Mouse (Mus musculus) liver, embryonic 11.5 days (tissue): ENCODE results near the gene Bcr. TPM values are rescaled to one million over a fixed set of nuclear protein-coding genes. Genes with fewer than 3 reads are reported as not detected.

Experiments used
- ATAC-seq: fragments of 200-750 bp; cut with Nextera tagmentation; replicated peaks from 2 replicates; pipeline ENCODE4 v1.8.0; 2017; ENCODE audit warnings: moderate number of reproducible peaks, mild to moderate bottlenecking, moderate TSS enrichment, moderate library complexity; ENCODE audit not compliant: low FRiP score
- DNase-seq: peaks from one replicate; pipeline ENCODE4 v3.0.0-alpha.2; 2017; ENCODE audit warnings: low spot score
- H3K27ac ChIP-seq: fragments of 300-500 bp; sonication (generic); 2 replicates; pipeline ENCODE4 v1.5.1; 2014; ENCODE audit warnings: mild to moderate bottlenecking, low read depth, low read length, control low read depth
- H3K27me3 ChIP-seq: fragments of 300-500 bp; sonication (generic); replicated peaks from 2 replicates; pipeline ENCODE4 v1.6.1; 2014; ENCODE audit warnings: low read length, mixed read lengths; ENCODE audit not compliant: control insufficient read depth, insufficient read depth
- H3K36me3 ChIP-seq: fragments of 300-500 bp; sonication (generic); 2 replicates; pipeline ENCODE4 v1.6.1; 2014; ENCODE audit warnings: mild to moderate bottlenecking, low read length, moderate library complexity, mixed read lengths; ENCODE audit not compliant: control insufficient read depth, insufficient read depth
- H3K4me1 ChIP-seq: fragments of 300-500 bp; sonication (generic); replicated peaks from 2 replicates; pipeline ENCODE4 v1.6.1; 2014; ENCODE audit warnings: low read length, mixed read lengths; ENCODE audit not compliant: control insufficient read depth, insufficient read depth
- H3K4me2 ChIP-seq: fragments of 300-500 bp; sonication (generic); 2 replicates; pipeline ENCODE4 v1.6.1; 2014; ENCODE audit warnings: mild to moderate bottlenecking, control low read depth, moderate library complexity
- H3K4me3 ChIP-seq: fragments of 300-500 bp; sonication (generic); 2 replicates; pipeline ENCODE4 v1.5.1; 2014; ENCODE audit warnings: low read depth, low read length, control low read depth
- H3K9ac ChIP-seq: fragments of 300-500 bp; sonication (generic); 2 replicates; pipeline ENCODE4 v1.6.1; 2014; ENCODE audit warnings: low read depth, low read length, control low read depth
- H3K9me3 ChIP-seq: fragments of 300-500 bp; sonication (generic); 2 replicates; pipeline ENCODE4 v1.6.1; 2016; ENCODE audit warnings: low read length, inconsistent platforms, mixed read lengths; ENCODE audit not compliant: control insufficient read depth
- WGBS: fragments of 180-500 bp; shearing (Covaris S2); extraction: QIAGEN DNeasy Blood & Tissue Kit; methylation state at CpG from one replicate; pipeline ENCODE4 v1.1.7; 2014; 5-methylcytosine and 5-hydroxymethylcytosine counted together
- polyA plus RNA-seq: library from polyadenylated mRNA; unstranded; fragments of >200 nt; fragmentation: Nextera tagmentation; extraction: Ambion mirVana; gene quantifications from 2 replicates; pipeline ENCODE4 v1.2.1, GENCODE M21; 2014

Gene Bcr
- polyA plus RNA-seq, 1 experiment from 2014 or later: 6.8 TPM

GRCm38 (mm10) chr10:75059396-75059795 lies 996 bp upstream of the Bcr start:
- Histone ChIP-seq H3K36me3 (no peaks in the 10 kb centered on the region), H3K4me3 (0 out of 2 replicates have a peak overlapping the region, but pooled peaks have one; percentile 22), H3K9ac (no peak overlapping the region), H3K4me2 (peak overlapping the region; percentile 80), H3K27me3 (peaks cover 20% of the 10 kb centered on the region), H3K4me1 (peaks cover 44% of the 10 kb centered on the region), H3K9me3 (no peaks in the 10 kb centered on the region), H3K27ac (no peak overlapping the region; the same call in 1 of the 2 replicates)
- DNase-seq (no peak), ATAC-seq (peak; percentile 42; the same call in 1 of the 2 replicates)
- WGBS: under 1% methylated on average over 11 of the region's 11 CpGs

GRCm38 (mm10) chr10:75060843-75061235 lies 447 bp downstream of the Bcr start:
- ATAC-seq: no peak; the same call in 1 of the 2 replicates
- H3K9ac ChIP-seq: peak overlapping the region; percentile 68
- WGBS: under 1% methylated on average over 46 of the region's 48 CpGs
- no peak for DNase-seq
- peaks cover 20% of the 10 kb centered on the region for H3K27me3 ChIP-seq
- H3K4me1 ChIP-seq: peaks cover 38% of the 10 kb centered on the region
- H3K36me3 ChIP-seq: no peaks in the 10 kb centered on the region; the same call in 1 of the 2 replicates
- peak overlapping the region; percentile 80 for H3K4me2 ChIP-seq
- H3K27ac ChIP-seq: peak overlapping the region; percentile 74
- no peaks in the 10 kb centered on the region for H3K9me3 ChIP-seq
- H3K4me3 ChIP-seq: peak overlapping the region; percentile 83

GRCm38 (mm10) chr10:75061341-75062188 lies 1.2 kb downstream of the Bcr start:
- Histone ChIP-seq H3K27me3 (peaks cover 20% of the 10 kb centered on the region), H3K9me3 (no peaks in the 10 kb centered on the region), H3K4me2 (peak overlapping the region; percentile 80), H3K27ac (no peak overlapping the region), H3K4me1 (peaks cover 34% of the 10 kb centered on the region), H3K36me3 (no peaks in the 10 kb centered on the region; the same call in 1 of the 2 replicates), H3K9ac (peak overlapping the region; percentile 68), H3K4me3 (peak overlapping the region; percentile 83)
- ATAC-seq: no peak
- peak; percentile 62 for DNase-seq
- 3% methylated on average over 71 of the region's 71 CpGs for WGBS

GRCm38 (mm10) chr10:75062189-75062561 lies 1.8 kb downstream of the Bcr start:
- Histone ChIP-seq H3K4me1 (peaks cover 34% of the 10 kb centered on the region), H3K27ac (no peak overlapping the region)

GRCm38 (mm10) chr10:75062621-75063020 lies 2.2 kb downstream of the Bcr start:
- ATAC-seq (no peak), DNase-seq (no peak)
- H3K4me1 ChIP-seq: peaks cover 36% of the 10 kb centered on the region
- H3K27ac ChIP-seq: no peak overlapping the region
- WGBS: 40% methylated on average over 6 of the region's 6 CpGs
- H3K27me3 ChIP-seq: peaks cover 20% of the 10 kb centered on the region
- H3K9me3 ChIP-seq: no peaks in the 10 kb centered on the region
- no peak overlapping the region for H3K9ac ChIP-seq
- no peaks in the 10 kb centered on the region; the same call in 1 of the 2 replicates for H3K36me3 ChIP-seq
- peak overlapping the region; percentile 80 for H3K4me2 ChIP-seq
- peak overlapping the region; percentile 83 for H3K4me3 ChIP-seq

More at GRCm38 (mm10) chr10:75062189-75062561, 1.8 kb downstream of the Bcr start:
- WGBS: 10% methylated on average over 6 of the region's 6 CpGs
- Histone ChIP-seq H3K27me3 (peaks cover 20% of the 10 kb centered on the region), H3K4me3 (peak overlapping the region; percentile 83), H3K9me3 (no peaks in the 10 kb centered on the region), H3K36me3 (no peaks in the 10 kb centered on the region; the same call in 1 of the 2 replicates), H3K4me2 (peak overlapping the region; percentile 80), H3K9ac (no peak overlapping the region; the same call in 1 of the 2 replicates)
- ATAC-seq (no peak), DNase-seq (no peak)

- peak overlapping the region; percentile 80 for H3K4me2 ChIP-seq
- no peak for ATAC-seq
- no peaks in the 10 kb centered on the region; the same call in 1 of the 2 replicates for H3K36me3 ChIP-seq
- H3K27me3 ChIP-seq: peaks cover 20% of the 10 kb centered on the region
- H3K4me3 ChIP-seq: no peak overlapping the region
- H3K9me3 ChIP-seq: no peaks in the 10 kb centered on the region
- 56% methylated on average over 12 of the region's 12 CpGs for WGBS
- H3K9ac ChIP-seq: no peak overlapping the region
- H3K27ac ChIP-seq: no peak overlapping the region
- peaks cover 36% of the 10 kb centered on the region for H3K4me1 ChIP-seq
- no peak for DNase-seq
Measured at GRCm38 (mm10) chr10:75063301-75063965, 3.0 kb downstream of the Bcr start.

DNA sequence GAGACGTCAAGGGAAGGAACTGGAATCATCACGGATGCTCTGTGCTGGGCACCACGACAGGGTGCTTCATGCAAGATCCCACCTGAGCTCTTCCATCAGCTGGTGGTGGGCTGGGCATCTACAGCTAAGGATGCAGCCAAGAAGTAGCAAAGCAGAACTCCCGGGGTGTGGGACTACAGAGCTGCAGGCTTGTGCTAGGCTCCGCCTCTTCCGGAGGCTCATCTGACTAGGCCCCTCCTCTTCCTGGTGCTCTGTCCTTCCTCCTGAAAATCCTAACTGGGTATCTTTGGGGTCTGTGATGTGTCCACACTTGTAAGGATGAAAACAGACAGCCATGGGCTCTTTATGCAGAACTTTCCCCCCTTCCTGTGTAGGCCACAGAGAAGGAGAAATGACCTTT lies 5.3 kb downstream of the Bcr start:
- Histone ChIP-seq H3K4me3 (no peak overlapping the region), H3K9me3 (no peaks in the 10 kb centered on the region), H3K4me2 (no peak overlapping the region), H3K9ac (no peak overlapping the region), H3K27ac (no peak overlapping the region), H3K4me1 (peaks cover 39% of the 10 kb centered on the region), H3K27me3 (peaks cover 17% of the 10 kb centered on the region), H3K36me3 (no peaks in the 10 kb centered on the region; the same call in 1 of the 2 replicates)
- ATAC-seq: no peak
- 71% methylated on average over 6 of the region's 6 CpGs for WGBS
- no peak for DNase-seq

GRCm38 (mm10) chr10:75067446-75067845 lies 7.1 kb downstream of the Bcr start:
- no peak for DNase-seq
- no peaks in the 10 kb centered on the region for H3K27me3 ChIP-seq
- no peak overlapping the region for H3K4me3 ChIP-seq
- H3K4me1 ChIP-seq: peaks cover 33% of the 10 kb centered on the region
- no peak overlapping the region for H3K9ac ChIP-seq
- H3K27ac ChIP-seq: no peak overlapping the region
- H3K36me3 ChIP-seq: no peaks in the 10 kb centered on the region; the same call in 1 of the 2 replicates
- no peaks in the 10 kb centered on the region for H3K9me3 ChIP-seq
- no peak overlapping the region for H3K4me2 ChIP-seq
- no peak for ATAC-seq
